Mouse (Mus musculus) inflammation-experienced regulatory T-cells, adult 16 weeks (primary cell): ENCODE data around the gene Gm8300. TPM values are rescaled to one million over a fixed set of nuclear protein-coding genes. Genes with fewer than 3 reads are reported as not detected.

Experiments used
- polyA plus RNA-seq: library from polyadenylated mRNA; unstranded; fragments of 100-300 nt; shearing (Covaris generic); gene quantifications from one replicate; pipeline ENCODE4 v1.2.1, GENCODE M21; 2017

The Gm8300 gene
- polyA plus RNA-seq: not detected

DNA sequence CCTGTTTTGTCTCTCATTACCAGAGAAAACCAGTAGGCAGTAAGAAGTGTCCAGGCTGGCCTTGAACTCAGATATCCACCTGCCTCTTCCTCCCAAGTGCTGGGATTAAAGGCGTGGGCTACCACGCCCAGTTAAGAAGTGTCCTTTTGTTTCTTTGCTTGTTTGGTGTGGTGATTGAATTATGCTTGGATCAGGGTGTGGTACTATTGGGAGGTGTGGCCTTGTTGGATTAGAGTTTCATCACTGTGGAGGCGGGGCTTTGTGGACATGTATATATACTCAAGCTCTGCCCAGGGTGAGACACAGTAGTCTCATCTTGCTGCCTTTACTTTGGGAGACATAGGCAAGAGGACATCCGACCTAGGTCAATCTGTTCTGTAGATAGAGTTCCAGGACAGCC is at the start of gene Gm8300:
Gm8300 (plus strand) TSS at position 301 of the 400 bp plus-strand sequence.

DNA sequence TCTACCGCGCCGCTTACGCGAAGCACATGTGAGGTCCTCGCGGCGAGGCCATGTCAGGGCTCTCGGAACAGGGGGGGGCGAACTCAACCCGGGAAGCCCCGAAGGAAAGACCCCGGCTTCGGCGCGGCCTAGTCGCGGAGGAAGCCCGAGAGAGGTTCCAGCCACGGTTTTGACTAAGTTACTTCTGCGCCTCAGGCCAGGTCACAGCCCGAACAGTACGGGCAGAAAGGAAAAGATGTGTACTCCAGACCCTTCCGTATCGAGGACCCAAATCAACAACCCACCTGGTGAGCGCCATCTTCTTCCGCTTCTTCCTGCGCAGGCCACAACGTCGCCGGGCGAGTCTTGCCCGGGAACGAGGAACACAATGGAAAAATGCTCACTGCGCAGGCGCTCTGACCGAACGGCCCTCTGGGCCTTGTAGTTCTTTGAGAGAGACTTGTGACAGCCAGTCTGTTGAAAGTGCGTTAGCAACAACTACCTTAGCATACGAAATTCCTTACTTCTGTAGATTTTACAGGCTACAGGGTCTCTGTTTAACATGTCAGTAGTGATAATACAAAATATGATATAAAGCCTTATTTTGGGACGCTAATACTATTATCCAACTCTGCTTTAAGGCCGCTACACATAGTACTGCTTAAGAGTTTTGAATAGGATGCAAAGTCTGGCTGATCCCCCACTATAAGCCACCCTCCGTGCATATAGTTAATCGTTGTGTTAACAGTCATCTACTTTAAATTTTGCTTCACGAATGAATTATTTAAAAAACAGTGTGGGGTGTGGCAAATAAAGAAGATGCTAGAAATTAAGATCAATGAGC is 41.9 kb upstream of the Gm8300 start, which contains the start of gene Snw1:
Snw1 (minus strand) TSS at position 311 of the 823 bp plus-strand sequence.

DNA sequence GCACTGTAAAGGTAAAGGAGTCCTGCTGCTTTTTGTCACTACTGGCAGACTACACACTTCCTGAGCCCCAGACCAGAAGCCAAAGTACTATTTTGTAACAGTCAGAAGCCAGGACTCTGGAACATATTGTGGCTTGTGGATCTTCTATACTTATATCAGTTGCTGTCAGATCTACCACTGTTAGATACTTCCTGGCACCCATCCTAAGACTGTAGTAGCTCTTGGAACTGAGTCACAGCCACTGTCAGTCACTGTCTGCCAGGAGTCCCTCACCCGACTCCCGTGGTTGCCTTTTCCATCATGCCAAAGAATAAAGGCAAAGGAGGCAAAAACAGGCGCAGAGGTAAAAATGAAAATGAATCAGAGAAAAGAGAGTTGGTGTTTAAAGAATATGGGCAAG is 19.7 kb upstream of the Gm8300 start, which contains the start of gene Gm5788:
Gm5788 (plus strand) TSS at position 301 of the 400 bp plus-strand sequence.

Other genes with a start within 250 kb of the Gm8300 start
- gene Vipas39, start 248.1 kb upstream of the Gm8300 start, polyA plus RNA-seq: 43.5 TPM
- gene Ahsa1, start 247.8 kb upstream of the Gm8300 start, polyA plus RNA-seq: 183 TPM
- gene Ism2, start 214.6 kb upstream of the Gm8300 start, polyA plus RNA-seq: not detected
- gene Sptlc2, start 126.0 kb upstream of the Gm8300 start, polyA plus RNA-seq: 133 TPM
- gene Slirp, start 70.4 kb upstream of the Gm8300 start, polyA plus RNA-seq: 78.4 TPM
- gene Alkbh1, start 70.3 kb upstream of the Gm8300 start, polyA plus RNA-seq: 84.3 TPM
- gene Snw1, start 42.0 kb upstream of the Gm8300 start, polyA plus RNA-seq: 215 TPM
- gene Gm5788, start 19.6 kb upstream of the Gm8300 start, polyA plus RNA-seq: not detected
- not detected for gene Oog1, start 88.4 kb downstream of the Gm8300 start, polyA plus RNA-seq
- gene Gm4027, start 104.6 kb downstream of the Gm8300 start, polyA plus RNA-seq: not detected
- gene Gm16381, start 130.3 kb downstream of the Gm8300 start, polyA plus RNA-seq: not detected